ENCODE assay signal across 18 mouse cellular contexts in genomic region chr1:181624876-181625275, GRCm38 (mm10). TPM values are rescaled to one million over a fixed set of nuclear protein-coding genes. Genes with fewer than 3 reads are reported as not detected.
DNase-seq lines count a peak whose midpoint lies in the region.
"Had no signal": no experiment of that assay in that cellular context is flagged by ENCODE, and none has a peak within 500 bp of the region (broad histone marks: within the 10 kb centered on the region; RNA-seq: fewer than 3 reads in every experiment).

No protein-coding gene starts in this region.

- peak; percentile 15 to 19 for DNase-seq in layer of hippocampus, adult 8-10 months (ENCODE audit: low spot score in 2 of 2)
- no peak for DNase-seq in layer of hippocampus, adult 11-12 months (ENCODE audit: low spot score)
- peak; percentile 31 for DNase-seq in right cerebral cortex, adult 18-20 months
- DNase-seq in right cerebral cortex, postnatal 4 days, result no peak
- peak; percentile 31 to 42 for DNase-seq in left cerebral cortex, postnatal 36 days (ENCODE audit: low spot score in 2 of 2)
- peak; percentile 62 for DNase-seq in telencephalon, adult 2 months (ENCODE audit: low read depth, low spot score)
- no peak for DNase-seq in gastrocnemius, postnatal 36 days
- DNase-seq in gastrocnemius, postnatal 10 days, result no peak
- DNase-seq: adrenal gland, postnatal 14 days; cerebellum, adult 18-20 months; cerebellum, postnatal 14 days; heart, postnatal 36 days; kidney, adult 2 months; kidney, postnatal 10 days; liver, postnatal 0 days; lung, postnatal 36 days; thymus, postnatal 4 days had no signal

- intact Hi-C loops in left cerebral cortex, postnatal 36 days (cut with DNase I), result loop anchor here (10.0 kb wide), 1 partner anchor 260 kb away; no protein-coding TSS in a partner anchor
- intact Hi-C loops in gastrocnemius, postnatal 36 days (cut with DNase I), result no loop called here

RNA-seq across cellular contexts. Expression of gene Dnah14, which starts 48.5 kb away (rescaled TPM):
- total RNA-seq in layer of hippocampus, adult 8-10 months (2022), result 1 to 10 TPM in 2 of 4 experiments, under 1 TPM in 2; 0.25 to 1.8 (median 1.0) TPM
- total RNA-seq in left cerebral cortex, postnatal 36 days (2021), result 1 to 10 TPM in 1 of 2 experiments, under 1 TPM in 1; 0.69 to 1.3 TPM
- under 1 TPM; 0.30 to 0.36 TPM for total RNA-seq in gastrocnemius, postnatal 36 days (2021)
- under 1 TPM; 0.12 to 0.65 TPM for total RNA-seq in gastrocnemius, postnatal 10 days (2021)
- total RNA-seq: gastrocnemius, adult 8-10 months; heart, postnatal 36 days had no signal

Comparison
In these comparisons a context has a peak if more than half of its experiments do, and no peak if none do; other contexts are left out.
1. DNase-seq: peak in layer of hippocampus, adult 8-10 months (2 of 2), right cerebral cortex, adult 18-20 months (single experiment), left cerebral cortex, postnatal 36 days (2 of 2) and telencephalon, adult 2 months (single experiment); none in layer of hippocampus, adult 11-12 months (single experiment), right cerebral cortex, postnatal 4 days (single experiment), gastrocnemius, postnatal 36 days (0 of 2) and gastrocnemius, postnatal 10 days (single experiment).